Mouse (Mus musculus): ENCODE results near the gene Dyrk1a. TPM values are rescaled to one million over a fixed set of nuclear protein-coding genes. Genes with fewer than 3 reads are reported as not detected.

The Dyrk1a gene
- polyA plus RNA-seq, 1 experiment, result 25.5 TPM

DNA sequence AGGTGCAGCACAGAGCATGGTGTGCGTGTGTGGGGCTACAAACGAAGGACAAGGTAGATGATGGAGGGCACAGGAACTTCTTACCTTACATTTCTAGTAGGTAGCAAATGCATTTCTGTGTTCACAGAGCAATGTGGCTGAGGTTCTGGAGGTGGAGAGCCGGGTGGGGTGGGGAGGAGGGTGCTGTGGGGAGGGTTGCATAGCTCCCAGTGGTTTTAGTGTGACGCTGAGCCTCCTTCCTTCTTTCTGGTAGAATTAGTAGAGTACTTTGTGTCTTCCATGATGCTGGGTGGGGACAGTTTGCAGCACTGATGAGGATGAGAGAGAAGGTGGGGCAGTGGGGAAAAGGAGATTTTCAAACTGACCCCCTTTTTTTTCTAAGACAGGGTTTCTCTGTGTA lies 9.5 kb downstream of the Dyrk1a start:
- Histone ChIP-seq H3K4me3 (ENCODE audit: insufficient read depth, low read depth, low read length) (no peak overlapping the region), H3K4me1 (ENCODE audit: control insufficient read depth, insufficient read depth, low read length) (peaks cover 39% of the 10 kb centered on the region), H3K27me3 (replicated peaks; ENCODE audit: control insufficient read depth, insufficient read depth, low read length) (no peaks in the 10 kb centered on the region), H3K27ac (ENCODE audit: insufficient read depth, low read depth, low read length) (no peak overlapping the region), H3K36me3 (ENCODE audit: control insufficient read depth, insufficient read depth, low read length) (no peaks in the 10 kb centered on the region)
- no peak for DNase-seq
- TF ChIP-seq CTCF (conservative IDR thresholded peaks at IDR 0.05; ENCODE audit: insufficient read depth, insufficient read length, low read depth, low read length), result no peak
- TF ChIP-seq POLR2A (IDR thresholded peaks at IDR 0.05; ENCODE audit: low read depth, low read length), result no peak
- WGBS, result 84% methylated on average over 4 of the region's 4 CpGs

DNA sequence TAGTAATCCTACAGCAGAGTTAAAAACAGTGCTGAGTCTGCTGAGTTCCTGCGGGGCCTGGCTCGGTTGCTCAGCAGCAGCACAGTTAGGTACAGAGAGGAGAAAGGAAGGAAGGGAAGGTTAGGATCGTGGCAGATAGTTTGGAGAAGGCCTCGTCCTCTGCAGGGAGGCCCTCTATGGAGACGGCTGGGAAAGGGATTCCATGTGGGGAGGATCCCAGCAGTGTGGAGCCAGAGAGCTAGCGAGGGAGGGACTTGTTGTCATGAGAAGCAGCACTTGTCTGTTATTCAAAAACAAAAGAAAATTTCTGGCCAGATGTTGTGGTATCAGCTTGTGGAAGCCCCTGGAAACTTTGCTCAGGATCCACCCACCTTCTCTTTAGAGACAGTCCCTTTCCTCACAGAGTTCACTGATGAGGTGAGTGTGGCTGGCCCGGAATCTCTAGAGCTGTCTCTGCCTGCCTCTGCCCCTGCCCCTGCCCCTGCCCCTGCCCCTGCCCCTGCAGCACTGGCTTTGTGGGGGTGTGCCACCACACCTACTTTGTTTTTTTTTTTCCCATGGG lies 11.1 kb downstream of the Dyrk1a start:
- peaks cover 34% of the 10 kb centered on the region for H3K4me1 ChIP-seq (ENCODE audit: control insufficient read depth, insufficient read depth, low read length)
- no peaks in the 10 kb centered on the region for H3K27me3 ChIP-seq (replicated peaks; ENCODE audit: control insufficient read depth, insufficient read depth, low read length)
- no peaks in the 10 kb centered on the region for H3K36me3 ChIP-seq (ENCODE audit: control insufficient read depth, insufficient read depth, low read length)
- no peak overlapping the region for H3K4me3 ChIP-seq (ENCODE audit: insufficient read depth, low read depth, low read length)
- no peak for DNase-seq
- 16% methylated on average over 7 of the region's 7 CpGs for WGBS
- no peak overlapping the region for H3K27ac ChIP-seq (ENCODE audit: insufficient read depth, low read depth, low read length)
- no peak for TF ChIP-seq CTCF (conservative IDR thresholded peaks at IDR 0.05; ENCODE audit: insufficient read depth, insufficient read length, low read depth, low read length)
- no peak for TF ChIP-seq POLR2A (IDR thresholded peaks at IDR 0.05; ENCODE audit: low read depth, low read length)

- Histone ChIP-seq H3K4me1 (ENCODE audit: control insufficient read depth, insufficient read depth, low read length) (peaks cover 54% of the 10 kb centered on the region), H3K27me3 (replicated peaks; ENCODE audit: control insufficient read depth, insufficient read depth, low read length) (no peaks in the 10 kb centered on the region), H3K27ac (ENCODE audit: insufficient read depth, low read depth, low read length) (no peak overlapping the region), H3K4me3 (ENCODE audit: insufficient read depth, low read depth, low read length) (no peak overlapping the region), H3K36me3 (ENCODE audit: control insufficient read depth, insufficient read depth, low read length) (no peaks in the 10 kb centered on the region)
- peak; percentile 32 for DNase-seq
- TF ChIP-seq POLR2A (IDR thresholded peaks at IDR 0.05; ENCODE audit: low read depth, low read length), result no peak
- TF ChIP-seq CTCF (conservative IDR thresholded peaks at IDR 0.05; ENCODE audit: insufficient read depth, insufficient read length, low read depth, low read length), result no peak
- WGBS, result 49% methylated on average over 7 of the region's 7 CpGs
Measured at GRCm38 (mm10) chr16:94586349-94586990, 16.7 kb downstream of the Dyrk1a start.

DNA sequence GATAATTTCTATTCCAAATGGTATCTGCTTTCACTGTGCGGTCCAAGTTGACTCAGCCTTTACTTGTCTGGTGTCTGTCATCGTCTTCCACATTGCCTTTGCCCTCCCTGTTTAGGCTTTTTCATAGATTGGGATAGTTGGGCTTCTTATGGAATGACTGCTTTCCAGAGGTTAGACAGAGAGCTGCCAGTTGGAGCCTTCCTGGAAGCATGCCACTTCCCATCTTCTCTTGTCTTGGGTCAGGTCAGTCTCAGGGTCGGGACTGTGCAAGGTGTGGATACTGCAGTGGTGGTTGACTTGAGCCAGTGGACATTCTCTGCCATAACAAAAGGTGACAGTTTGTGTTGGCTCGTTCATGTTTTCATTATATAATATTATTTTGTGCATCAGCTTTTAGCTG lies 17.7 kb downstream of the Dyrk1a start:
- H3K36me3 ChIP-seq (ENCODE audit: control insufficient read depth, insufficient read depth, low read length), result no peaks in the 10 kb centered on the region
- H3K4me1 ChIP-seq (ENCODE audit: control insufficient read depth, insufficient read depth, low read length), result peaks cover 52% of the 10 kb centered on the region
- 52% methylated on average over 4 of the region's 4 CpGs for WGBS
- H3K27me3 ChIP-seq (replicated peaks; ENCODE audit: control insufficient read depth, insufficient read depth, low read length), result no peaks in the 10 kb centered on the region
- no peak for DNase-seq
- no peak for TF ChIP-seq POLR2A (IDR thresholded peaks at IDR 0.05; ENCODE audit: low read depth, low read length)
- no peak for TF ChIP-seq CTCF (conservative IDR thresholded peaks at IDR 0.05; ENCODE audit: insufficient read depth, insufficient read length, low read depth, low read length)
- no peak overlapping the region for H3K4me3 ChIP-seq (ENCODE audit: insufficient read depth, low read depth, low read length)
- H3K27ac ChIP-seq (ENCODE audit: insufficient read depth, low read depth, low read length), result no peak overlapping the region

GRCm38 (mm10) chr16:94588171-94588570 lies 18.4 kb downstream of the Dyrk1a start:
- no peaks in the 10 kb centered on the region for H3K36me3 ChIP-seq (ENCODE audit: control insufficient read depth, insufficient read depth, low read length)
- peaks cover 55% of the 10 kb centered on the region for H3K4me1 ChIP-seq (ENCODE audit: control insufficient read depth, insufficient read depth, low read length)
- DNase-seq, result no peak
- H3K4me3 ChIP-seq (ENCODE audit: insufficient read depth, low read depth, low read length), result no peak overlapping the region
- no peak overlapping the region for H3K27ac ChIP-seq (ENCODE audit: insufficient read depth, low read depth, low read length)
- WGBS, result 46% methylated on average over 8 of the region's 8 CpGs
- no peaks in the 10 kb centered on the region for H3K27me3 ChIP-seq (replicated peaks; ENCODE audit: control insufficient read depth, insufficient read depth, low read length)
- TF ChIP-seq POLR2A (IDR thresholded peaks at IDR 0.05; ENCODE audit: low read depth, low read length), result no peak
- TF ChIP-seq CTCF (conservative IDR thresholded peaks at IDR 0.05; ENCODE audit: insufficient read depth, insufficient read length, low read depth, low read length), result no peak

GRCm38 (mm10) chr16:94588974-94589373 lies 19.2 kb downstream of the Dyrk1a start:
- WGBS, result 62% methylated on average over 6 of the region's 6 CpGs
- no peaks in the 10 kb centered on the region for H3K36me3 ChIP-seq (ENCODE audit: control insufficient read depth, insufficient read depth, low read length)
- DNase-seq, result no peak
- no peaks in the 10 kb centered on the region for H3K27me3 ChIP-seq (replicated peaks; ENCODE audit: control insufficient read depth, insufficient read depth, low read length)
- peaks cover 51% of the 10 kb centered on the region for H3K4me1 ChIP-seq (ENCODE audit: control insufficient read depth, insufficient read depth, low read length)
- no peak overlapping the region for H3K4me3 ChIP-seq (ENCODE audit: insufficient read depth, low read depth, low read length)
- H3K27ac ChIP-seq (ENCODE audit: insufficient read depth, low read depth, low read length), result 0 out of 2 replicates have a peak overlapping the region, but pooled peaks have one; percentile 35
- TF ChIP-seq CTCF (conservative IDR thresholded peaks at IDR 0.05; ENCODE audit: insufficient read depth, insufficient read length, low read depth, low read length) (no peak), POLR2A (IDR thresholded peaks at IDR 0.05; ENCODE audit: low read depth, low read length) (no peak)

DNA sequence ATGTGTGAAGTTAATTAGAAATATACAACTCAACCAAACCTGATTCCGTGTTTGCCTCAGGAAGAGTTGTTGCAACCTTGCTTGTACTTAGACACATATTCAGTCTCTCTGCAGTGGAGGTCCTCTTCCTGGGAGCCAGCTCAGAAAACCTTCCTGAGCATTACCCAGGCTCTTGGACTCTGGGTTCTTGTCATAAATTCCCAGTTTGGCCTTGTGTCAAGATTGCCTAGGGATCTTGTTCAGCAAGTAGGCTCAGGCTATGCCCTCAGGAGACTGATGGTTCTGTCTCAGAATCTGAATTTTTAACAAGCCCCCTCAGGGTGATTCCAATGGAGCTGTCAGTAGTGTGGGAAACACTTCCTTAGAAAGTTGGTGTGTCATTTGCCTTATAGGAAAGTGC lies 19.8 kb downstream of the Dyrk1a start:
- Histone ChIP-seq H3K27ac (ENCODE audit: insufficient read depth, low read depth, low read length) (no peak overlapping the region), H3K4me3 (ENCODE audit: insufficient read depth, low read depth, low read length) (no peak overlapping the region), H3K36me3 (ENCODE audit: control insufficient read depth, insufficient read depth, low read length) (no peaks in the 10 kb centered on the region), H3K27me3 (replicated peaks; ENCODE audit: control insufficient read depth, insufficient read depth, low read length) (no peaks in the 10 kb centered on the region), H3K4me1 (ENCODE audit: control insufficient read depth, insufficient read depth, low read length) (peaks cover 51% of the 10 kb centered on the region)
- 45% methylated on average over 1 of the region's 1 CpGs for WGBS
- peak; percentile 58 for DNase-seq
- TF ChIP-seq POLR2A (IDR thresholded peaks at IDR 0.05; ENCODE audit: low read depth, low read length), result no peak
- TF ChIP-seq CTCF (conservative IDR thresholded peaks at IDR 0.05; ENCODE audit: insufficient read depth, insufficient read length, low read depth, low read length), result no peak

Data from kidney, adult 2 months (tissue).